Mouse (Mus musculus): ENCODE measurements around the gene Zfp750.

Gene Zfp750

DNA sequence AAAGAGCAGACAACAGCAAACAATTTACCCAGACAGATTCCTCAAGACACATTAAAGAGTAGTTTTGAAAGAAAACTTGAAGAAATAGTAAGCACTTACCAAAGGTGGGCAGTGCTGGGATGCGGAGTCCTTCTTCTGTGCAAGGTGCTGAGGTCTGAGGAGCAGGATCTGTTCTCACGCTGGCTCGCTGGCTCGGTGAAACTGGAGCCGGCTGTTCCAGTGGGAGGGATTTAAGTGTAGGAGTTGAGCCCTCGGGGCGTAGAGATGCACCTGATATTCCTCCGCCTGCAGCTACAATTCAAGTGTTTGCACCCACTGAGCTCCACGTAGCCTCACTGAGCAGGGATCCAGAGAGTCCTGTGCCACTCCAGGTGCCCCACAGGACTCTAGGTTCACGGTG is at the start of gene Zfp750:
TSS of gene Zfp750 (minus strand) at position 203 of the 400 bp plus-strand sequence.
- DNase-seq (ENCODE audit: low spot score), result no peak

DNA sequence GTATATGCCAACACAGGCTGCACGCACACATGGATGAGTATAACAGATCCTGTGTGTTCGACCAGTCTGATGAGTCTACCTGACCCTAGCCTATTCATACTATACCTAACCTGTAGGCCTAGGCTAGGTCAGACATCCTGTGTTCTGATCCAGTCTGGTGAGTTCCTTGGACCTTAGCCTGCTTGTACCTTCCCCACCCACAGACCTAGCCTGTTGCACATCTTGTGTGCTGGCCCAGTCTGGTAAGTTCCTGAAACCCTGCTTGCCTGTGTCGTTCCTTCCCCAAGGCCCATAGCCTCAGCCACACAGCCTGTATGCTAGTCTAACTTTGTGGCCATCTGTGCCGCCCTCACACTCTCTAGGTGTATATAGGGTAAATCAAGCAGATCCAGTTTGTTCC is 45.1 kb upstream of the Zfp750 start:
- no peak for DNase-seq (ENCODE audit: low spot score)

- DNase-seq (ENCODE audit: low spot score), result no peak
These were observed 44.2 kb upstream of the Zfp750 start for GRCm38 (mm10) chr11:121563312-121563711.

DNA sequence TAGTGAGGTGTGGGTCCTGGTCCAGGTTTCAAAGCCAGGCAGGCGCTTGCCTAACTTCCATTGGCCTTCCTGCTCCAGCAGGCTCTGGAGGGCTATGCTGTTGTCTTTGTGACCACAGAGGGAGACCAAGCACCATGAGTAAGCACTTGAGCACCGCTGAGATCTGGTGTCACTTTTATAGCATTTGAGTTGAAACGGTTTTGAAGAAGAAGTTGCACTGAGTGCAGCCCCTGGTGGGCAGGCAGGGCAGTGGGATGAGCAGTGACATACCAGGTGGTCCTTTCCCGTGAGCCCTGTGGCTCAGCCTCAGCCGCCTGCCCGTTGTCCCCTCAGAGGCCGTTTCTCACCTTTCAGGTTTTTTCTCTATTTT is 41.1 kb upstream of the Zfp750 start:
- DNase-seq (ENCODE audit: low spot score), result no peak

- no peak for DNase-seq (ENCODE audit: low spot score)
These were observed 40.6 kb upstream of the Zfp750 start for GRCm38 (mm10) chr11:121559527-121560293.

GRCm38 (mm10) chr11:121558522-121558921 is 39.4 kb upstream of the Zfp750 start:
- no peak for DNase-seq (ENCODE audit: low spot score)

DNA sequence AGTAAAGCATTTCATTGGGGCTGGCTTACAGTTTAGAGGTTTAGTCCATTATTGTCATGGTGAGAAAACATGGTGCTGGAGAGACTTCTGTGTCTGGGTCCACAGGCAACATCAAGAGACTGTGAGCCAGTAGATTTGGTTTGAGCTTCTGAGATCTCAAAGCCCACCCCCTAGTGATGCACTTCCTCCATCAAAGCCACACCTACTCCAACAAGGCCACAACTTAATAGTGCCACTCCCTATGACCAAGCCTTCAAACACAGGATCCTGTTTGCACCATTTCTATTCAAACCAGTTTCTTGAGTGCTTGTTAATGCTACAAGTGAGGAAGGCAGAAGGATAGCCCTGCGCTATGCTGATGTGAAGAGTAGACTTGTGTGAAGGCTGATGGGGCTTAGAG is 38.8 kb upstream of the Zfp750 start:
- DNase-seq (ENCODE audit: low spot score), result no peak

- no peak for DNase-seq (ENCODE audit: low spot score)
These were observed 37.6 kb upstream of the Zfp750 start for GRCm38 (mm10) chr11:121556727-121557126.

- no peak for DNase-seq (ENCODE audit: low spot score)
These were observed 34.3 kb upstream of the Zfp750 start for GRCm38 (mm10) chr11:121553458-121553857.

- DNase-seq (ENCODE audit: low spot score), result no peak
These were observed 33.8 kb upstream of the Zfp750 start for GRCm38 (mm10) chr11:121552846-121553457.

GRCm38 (mm10) chr11:121552167-121552566 is 33.0 kb upstream of the Zfp750 start:
- DNase-seq (ENCODE audit: low spot score), result no peak

DNA sequence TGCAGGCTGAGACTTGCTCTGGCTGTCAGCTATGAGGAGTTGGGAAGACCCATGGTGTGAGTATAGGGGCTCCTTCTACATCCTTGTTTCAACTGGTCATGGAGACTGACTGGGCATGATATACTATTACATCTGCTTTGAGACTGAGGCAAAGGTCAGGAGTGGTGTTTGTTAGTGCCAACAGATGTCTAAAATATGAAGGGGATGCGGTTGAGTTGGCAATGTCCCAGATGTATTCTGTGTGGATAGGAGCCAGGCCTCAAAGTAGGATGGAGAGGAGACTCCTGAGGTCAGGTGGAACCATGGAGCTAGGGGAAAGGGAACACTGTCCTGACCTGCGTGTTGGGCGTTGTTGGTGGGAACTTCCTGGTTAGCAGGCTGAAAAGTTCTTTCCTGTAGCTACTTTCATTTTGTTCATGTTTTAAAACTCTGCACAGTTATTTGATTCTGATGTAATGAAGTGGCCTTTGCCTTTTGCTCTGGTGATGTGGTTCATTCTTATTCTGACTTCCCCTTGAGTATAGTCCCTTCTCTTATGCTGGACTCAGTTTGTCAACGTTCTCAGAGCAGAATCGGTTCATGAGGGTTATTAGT is 32.2 kb upstream of the Zfp750 start:
- DNase-seq (ENCODE audit: low spot score), result no peak

DNA sequence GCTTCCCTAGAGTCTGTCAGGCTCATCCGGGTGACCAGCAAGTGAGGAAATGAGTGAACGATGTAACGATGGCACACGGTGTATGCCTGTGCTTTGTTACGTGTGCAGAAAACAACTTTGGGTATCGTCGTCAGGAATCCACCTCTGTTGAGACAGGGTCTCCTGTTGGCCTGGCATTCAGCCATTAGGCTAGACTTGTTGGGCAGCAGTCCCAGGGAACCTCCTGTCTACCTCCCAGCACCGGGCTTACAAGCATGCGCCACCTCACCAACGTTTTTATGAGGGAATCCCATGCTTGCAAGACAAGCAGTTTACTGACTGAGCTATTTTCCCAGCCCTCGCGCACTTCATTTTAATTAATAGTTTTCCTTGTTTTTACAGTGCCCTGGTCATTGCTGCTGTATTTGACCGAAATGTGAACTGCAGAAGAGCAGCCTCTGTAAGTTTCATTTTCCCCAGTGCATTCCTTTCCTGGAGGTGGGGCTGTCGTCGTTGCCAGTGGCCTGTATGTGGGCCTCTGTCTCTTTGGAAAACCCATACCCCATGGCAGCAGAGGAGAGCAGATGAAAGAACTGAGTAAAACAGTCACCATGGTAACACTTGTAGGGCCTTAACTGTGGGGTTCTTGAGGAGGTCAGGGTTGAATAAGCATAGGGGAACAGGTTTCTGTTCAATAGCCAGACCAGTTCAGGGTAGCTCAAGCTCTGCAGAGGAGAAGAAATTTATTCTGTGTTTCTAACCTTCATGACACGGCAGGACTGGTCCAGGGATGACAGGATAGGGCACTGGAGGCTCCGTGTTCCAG is 30.9 kb upstream of the Zfp750 start:
- no peak for DNase-seq (ENCODE audit: low spot score)

DNA sequence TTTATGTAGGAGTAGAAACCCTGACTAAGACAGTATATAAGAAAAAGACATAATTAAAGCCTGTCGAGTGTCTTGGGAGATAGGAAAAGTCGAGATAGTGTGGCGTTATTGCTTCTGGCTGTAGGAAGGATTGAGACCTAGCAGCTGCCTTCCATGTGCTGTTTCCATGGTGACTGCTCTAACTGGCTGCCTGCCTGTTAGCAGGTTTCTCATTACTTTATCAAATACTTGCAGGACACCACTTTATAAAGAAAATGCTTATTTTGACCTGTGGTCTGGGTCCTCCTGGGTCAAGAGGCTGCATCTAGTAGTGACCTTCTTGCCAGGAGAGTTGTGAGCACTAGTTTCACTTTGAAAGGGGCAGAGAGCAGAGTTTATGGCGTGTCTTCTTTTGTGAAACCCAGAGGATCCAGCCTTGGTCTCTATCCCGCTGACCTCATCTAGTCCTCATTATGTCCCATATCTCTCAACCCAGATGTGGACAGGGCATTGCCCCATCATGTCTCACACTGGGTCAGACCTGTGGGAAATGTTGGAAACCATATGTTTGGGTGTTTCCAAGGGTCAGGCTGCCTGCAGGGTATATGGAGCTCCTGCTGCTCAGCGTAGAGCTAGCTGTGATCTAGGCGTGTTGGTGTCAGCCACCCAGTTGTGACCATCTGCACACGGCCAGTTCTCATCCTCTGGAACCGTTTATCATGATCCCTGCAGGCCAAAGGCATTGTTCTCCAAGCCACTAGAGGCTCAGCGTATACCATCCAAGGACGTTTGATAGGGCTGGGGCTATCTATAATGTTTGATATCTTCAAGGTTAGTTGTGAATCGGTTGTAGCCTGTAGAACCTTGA is 30.1 kb upstream of the Zfp750 start:
- no peak for DNase-seq (ENCODE audit: low spot score)

DNA sequence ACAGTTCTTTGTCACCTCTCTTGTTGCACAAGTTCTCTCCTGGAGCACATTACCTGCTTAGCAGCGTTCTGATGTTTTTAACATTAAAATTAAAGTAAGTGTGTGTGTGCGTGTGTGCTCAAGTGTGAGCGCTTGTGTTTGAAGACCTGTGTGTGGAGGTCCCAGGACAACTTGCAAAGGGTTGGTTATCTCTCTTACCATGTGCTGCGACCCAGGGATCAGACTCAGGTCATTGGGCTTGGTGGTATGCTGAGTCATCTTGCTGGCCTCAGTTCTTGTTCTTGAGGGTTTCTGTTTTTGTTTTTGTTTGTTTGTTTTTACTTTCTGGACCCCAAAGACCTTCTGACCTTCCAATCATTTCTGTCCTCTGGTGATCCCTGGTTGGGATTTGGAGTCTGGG is 28.8 kb upstream of the Zfp750 start:
- no peak for DNase-seq (ENCODE audit: low spot score)

GRCm38 (mm10) chr11:121547234-121547633 is 28.1 kb upstream of the Zfp750 start:
- no peak for DNase-seq (ENCODE audit: low spot score)

DNA sequence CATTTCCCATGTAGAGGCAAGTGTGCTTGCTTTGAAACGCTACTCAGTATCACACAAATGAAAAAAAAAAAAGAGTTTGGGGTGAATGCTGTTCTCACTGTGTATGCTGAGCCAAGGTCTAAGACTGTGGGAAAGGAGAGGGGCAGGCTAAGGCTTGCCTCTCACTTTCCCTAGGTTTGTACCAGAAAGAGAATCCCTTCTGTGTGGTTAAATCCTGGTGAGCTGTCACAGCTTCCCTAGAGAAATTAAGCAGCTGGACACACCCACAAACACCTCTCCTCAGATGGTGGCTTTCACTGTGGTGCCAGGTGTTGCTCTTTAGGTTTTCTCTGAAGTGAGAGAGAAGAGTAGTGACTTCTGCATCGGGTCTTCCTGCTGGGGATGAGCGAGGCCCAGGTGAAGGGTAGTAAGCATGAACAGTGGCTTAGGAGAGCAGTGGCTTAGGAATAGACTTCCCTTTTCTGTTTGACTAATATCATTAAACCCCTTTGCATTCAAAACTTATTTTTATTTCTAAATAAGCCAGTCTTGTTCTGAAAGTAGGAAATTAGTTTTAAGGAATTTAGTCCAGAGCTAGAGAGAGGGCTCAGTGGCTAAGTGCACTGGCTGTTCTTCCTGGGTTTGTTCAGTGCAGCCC is 26.4 kb upstream of the Zfp750 start:
- no peak for DNase-seq (ENCODE audit: low spot score)

GRCm38 (mm10) chr11:121544755-121545397 is 25.7 kb upstream of the Zfp750 start:
- no peak for DNase-seq (ENCODE audit: low spot score)

GRCm38 (mm10) chr11:121543922-121544321 is 24.8 kb upstream of the Zfp750 start:
- DNase-seq (ENCODE audit: low spot score), result no peak

GRCm38 (mm10) chr11:121543287-121543856 is 24.2 kb upstream of the Zfp750 start:
- DNase-seq (ENCODE audit: low spot score), result no peak
